Mouse (Mus musculus) adrenal gland, adult 18-20 months (tissue): ENCODE results near the gene Cenpe. TPM values are rescaled to one million over a fixed set of nuclear protein-coding genes. Genes with fewer than 3 reads are reported as not detected.
"Not testable (repeated sequence)": the region's sequence is repeated elsewhere in the genome, so short reads cannot be mapped to it uniquely, and the experiment has no call there.

Source experiments
- DNase-seq, 2 experiments: peaks; one replicate each; pipeline ENCODE4 v3.0.0; 2021 to 2022; ENCODE audit warnings: low spot score in 2 of 2
- long read RNA-seq, 2 experiments: library from polyadenylated mRNA; stranded (forward); transcript quantifications; one replicate each; pipeline ENCODE4 v2.0.0; 2021
- total RNA-seq, 2 experiments: library from RNA; stranded (reverse); gene quantifications; 1 replicate in 1 of 2; 2 replicates in 1 of 2; pipeline ENCODE4 v1.2.3; 2021

The Cenpe gene
- 1 to 10 TPM; 1.0 to 2.4 TPM for total RNA-seq
- long read RNA-seq, experiment 1 = 0 reads
- long read RNA-seq, experiment 2 = 0 reads

DNA sequence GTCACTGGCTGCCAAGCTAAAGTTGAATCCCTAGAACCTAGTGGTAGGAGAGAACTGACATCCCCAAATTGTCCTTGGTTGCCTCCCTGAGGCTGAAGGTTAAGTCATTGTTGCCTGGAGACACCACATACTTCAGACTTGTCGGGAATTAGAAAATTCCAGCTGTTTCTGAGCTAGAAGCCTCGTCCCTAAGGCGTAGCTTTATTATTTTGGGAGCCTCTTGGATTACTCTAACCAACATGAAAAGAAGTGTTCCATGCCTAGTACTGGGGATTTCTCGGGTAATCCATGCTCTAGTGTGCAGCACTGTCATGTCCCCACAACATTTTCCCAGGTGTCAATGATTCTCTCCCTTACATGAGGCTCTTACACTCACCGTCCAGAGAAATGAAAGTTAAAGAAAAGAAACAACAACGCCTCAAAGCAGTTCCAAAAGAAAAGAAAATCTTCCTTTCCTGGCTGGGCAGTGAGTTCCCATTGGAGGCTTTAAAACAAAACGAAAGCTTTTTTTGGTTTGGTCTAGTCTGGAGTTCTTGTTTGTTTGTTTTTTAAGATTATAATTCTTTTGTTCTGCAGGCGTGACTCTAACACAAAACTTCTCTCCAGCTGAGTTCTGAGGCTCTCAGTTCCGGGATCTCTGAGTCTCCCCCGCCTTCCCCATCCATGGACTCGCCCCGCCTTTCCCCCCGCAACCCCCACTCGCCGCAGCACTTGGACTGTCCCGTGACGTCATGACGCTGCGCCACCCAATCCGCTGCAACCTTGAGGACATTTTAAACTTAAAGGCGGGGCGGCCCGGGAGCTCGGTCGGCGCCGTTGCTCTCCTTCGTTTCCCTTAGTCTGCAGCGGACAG is at the start of gene Cenpe:
Cenpe (plus strand) TSS at position 733 of the 853 bp plus-strand sequence.
- peak; percentile 93 for DNase-seq

DNA sequence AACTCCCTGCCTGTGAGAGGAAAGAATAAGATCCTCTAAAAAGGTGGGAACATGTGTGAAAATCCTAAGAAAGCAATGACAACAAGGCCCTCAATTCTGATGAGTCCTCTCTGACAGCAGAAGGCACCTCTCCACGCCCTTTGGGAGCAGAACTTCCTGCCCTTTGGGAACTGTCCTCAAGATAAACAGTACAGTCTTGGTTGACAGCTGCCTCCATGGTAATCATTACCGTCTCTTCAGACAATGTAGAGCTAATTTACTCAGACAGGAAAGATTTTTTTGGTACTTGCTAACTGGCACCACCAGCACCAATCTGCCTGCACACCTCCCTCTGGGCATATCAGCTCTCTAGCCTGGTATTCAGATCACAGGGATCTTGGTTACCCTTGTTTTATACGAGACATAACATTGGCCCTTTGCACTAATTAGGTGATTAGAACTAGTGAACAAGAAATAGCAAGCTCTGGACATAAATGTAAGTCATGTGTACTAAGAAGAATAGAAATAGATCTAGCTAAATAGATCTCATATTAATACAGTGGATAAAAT is 40.4 kb upstream of the Cenpe start:
- no peak for DNase-seq

DNA sequence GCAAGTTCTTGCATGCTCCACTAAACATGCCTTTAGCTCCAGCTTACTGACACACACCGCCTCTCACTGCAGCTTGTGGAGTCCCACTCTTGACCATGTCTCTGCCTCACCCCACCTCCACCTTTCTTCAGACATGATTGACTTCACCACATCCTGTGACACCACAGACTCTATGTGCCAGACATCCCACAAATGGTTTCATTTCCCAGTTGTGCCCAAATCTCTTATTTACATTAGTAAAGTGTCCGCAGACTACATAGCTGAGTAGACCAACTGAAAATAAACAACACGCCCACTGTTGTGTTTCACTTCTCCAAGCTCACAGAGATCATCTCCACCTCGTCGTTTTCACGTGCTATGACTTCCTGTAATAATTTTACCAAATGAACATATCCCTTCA is 20.5 kb upstream of the Cenpe start:
- DNase-seq = no peak

DNA sequence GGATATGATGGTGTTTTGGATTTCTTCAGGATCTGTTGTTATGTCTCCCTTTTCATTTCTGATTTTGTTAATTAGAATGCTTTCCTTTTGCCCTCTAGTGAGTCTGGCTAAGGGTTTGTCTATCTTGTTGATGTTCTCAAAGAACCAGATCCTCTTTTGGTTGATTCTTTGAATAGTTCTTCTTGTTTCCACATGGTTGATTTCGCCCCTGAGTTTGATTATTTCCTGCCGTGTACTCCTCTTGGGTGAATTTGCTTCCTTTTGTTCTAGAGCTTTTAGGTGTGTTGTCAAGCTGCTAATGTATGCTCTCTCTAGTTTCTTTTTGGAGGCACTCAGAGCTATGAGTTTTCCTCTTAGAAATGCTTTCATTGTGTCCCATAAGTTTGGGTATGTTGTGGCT is 14.3 kb upstream of the Cenpe start:
- DNase-seq = not testable (repeated sequence)

DNA sequence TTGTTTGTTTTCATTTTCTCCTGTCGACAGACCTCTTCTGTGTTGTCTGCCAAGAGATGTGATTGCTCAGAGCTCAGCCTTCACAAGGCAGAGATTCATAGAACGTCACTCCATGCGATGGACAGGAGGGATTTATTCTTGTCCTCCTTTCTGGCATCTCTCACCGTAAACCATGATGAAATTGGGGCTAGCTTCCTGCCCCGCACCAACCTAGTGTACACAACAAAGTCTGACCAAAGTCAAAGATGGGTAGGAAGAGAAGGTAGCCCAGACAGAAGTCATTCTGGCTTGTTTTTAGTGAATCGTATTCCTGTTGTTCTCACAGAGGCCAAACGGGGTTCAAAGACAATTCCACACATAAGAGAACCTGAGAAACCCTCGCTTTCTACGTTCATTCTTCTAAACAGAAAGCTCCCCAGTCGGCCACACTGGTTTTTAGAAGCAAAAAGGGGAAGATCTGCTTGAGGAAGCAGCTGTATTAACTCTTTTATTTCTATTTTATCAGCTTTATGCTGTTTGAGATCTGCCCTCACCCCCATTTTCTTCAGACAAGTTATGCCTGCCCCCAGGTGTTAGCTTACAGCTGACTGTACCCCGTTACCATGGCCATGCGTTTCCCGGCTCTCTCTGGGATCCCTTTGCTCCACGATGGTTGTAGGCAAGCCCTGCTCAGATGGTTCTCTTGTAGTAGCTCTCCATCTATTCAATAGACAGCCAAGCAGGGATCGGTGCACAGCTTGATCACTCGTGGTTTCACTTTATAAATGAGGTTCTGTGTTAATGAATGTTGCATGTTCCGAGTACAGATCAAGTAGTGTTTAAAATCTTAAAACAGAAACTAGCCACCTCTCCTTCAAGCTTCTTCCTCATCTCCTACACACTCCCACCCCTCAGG is 11.7 kb upstream of the Cenpe start:
- no peak for DNase-seq

DNA sequence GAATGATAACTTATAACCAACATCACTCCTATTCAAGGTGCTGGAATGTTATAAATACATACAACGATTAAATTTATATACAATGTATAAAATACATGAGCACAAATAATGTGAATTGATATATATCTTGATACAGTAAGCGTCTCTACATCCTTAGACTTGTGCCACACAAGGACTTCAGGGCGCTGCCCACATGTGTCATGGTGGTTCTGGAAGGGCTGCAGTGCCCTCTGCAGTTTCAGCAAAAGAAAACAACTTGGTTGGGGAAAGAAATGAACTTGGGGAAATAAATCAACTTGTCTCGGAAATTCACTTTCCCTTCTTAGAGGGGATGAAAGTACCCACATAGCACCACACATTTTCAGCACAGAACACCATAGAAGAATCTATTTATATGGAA is 5.7 kb upstream of the Cenpe start:
- peak in 1 of 2 experiments; percentile 14 for DNase-seq

DNA sequence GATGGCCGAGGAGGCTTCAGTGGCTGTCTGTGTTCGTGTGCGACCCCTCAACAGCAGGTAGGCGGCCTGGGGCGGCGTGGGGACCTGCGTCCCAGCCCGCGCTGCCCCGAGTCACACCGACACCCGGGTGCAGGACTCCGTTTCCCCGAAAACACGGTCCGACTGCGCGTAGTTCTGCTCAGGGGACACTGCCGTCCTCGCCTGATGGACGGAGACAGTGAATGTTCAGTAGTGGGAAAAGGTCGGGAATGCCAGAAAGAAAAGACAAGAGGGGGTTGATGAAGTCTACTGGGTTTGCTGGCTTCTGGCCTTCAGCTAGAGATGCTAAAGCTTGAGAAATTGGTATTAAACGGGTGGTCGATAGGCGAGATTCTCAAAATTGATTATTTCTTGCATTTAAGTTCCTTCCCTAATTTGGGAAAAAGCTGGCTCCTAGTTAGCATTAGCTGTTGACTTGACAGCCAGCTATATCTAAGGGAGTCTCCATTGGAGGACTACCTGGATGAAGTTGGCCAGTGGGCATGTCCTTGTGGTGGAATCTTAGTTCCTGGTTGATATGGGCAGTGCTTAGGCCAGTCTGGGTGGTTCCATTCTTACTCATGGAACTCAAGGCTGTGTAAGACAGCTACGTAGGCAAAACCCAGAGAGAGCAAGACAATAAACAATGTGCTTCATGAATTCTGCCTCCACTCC is 467 bp downstream of the Cenpe start:
- DNase-seq = no peak

DNA sequence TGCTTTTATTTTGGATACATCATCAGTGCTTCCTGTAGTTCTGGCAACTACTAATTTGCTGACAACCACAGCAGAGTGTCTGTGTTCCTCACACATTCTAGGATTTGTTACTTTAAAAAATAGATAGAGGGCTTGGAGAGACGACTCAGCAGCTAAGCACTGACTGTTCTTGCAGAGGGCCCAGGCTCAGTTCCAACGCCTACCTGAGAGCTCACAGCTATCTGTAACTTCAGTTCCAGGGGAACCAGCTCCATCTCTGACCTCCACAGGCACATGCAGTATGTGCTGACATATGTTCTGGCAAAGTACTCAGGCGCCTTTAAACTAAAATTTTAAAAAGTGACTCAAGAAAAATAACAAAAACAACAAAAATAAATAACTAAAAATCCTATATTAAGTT is 19.7 kb downstream of the Cenpe start:
- DNase-seq = no peak

DNA sequence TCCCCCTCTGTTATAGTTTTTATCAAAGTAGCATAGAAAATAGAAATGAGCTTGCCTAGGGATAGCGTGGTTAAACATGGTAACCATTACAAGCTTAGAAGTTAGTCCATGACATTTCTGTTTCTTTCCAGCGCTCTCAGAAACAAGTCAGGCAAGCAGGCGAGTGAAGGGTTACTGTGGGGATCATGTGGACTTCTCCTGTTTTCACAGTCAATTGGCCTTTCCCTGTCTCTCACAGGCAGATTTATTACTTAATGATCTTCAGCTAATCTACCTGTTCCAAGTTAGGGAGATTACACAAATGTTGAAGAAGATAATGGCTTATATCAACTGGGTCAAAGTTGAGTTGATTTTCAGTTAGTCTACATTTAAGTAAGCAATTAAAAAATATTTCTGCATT is 20.1 kb downstream of the Cenpe start:
- DNase-seq = no peak

DNA sequence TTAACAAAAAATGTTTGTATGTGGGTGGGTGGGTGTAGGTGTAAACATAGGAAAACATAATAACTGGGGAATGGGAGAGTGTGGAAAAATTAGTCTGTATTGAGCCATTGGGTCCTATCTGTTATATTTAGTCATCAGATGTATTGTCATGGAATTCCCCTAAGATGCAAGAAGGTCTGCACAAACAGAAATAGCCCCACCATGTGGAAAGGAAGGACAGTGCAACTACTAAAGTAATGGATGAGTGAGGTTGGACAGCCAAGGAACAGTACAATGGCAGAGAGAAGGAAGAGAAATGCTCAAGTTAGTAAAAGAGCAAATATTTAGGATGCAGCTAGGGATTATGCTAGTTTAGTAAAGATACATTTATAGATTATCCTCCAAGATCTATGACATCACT is 33.4 kb downstream of the Cenpe start:
- DNase-seq = no peak

DNA sequence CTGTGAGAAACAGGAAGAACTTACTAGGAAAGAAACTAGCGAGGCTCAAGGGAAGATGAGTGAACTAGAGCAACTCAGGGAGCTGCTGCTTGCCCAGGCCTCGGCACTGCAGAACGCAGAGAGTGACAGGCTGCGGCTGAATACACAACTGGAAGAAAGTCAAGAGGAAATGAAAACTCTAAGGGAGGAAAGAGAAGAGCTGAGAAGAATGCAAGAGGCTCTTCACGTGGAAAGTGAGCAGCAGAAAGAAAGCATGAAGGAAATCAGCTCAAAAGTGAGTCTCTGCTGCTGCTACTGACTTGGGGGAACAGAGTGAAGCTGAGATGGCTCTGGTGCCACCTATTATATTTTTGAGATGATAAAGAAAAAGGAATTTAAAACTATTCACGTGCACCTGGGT is 34.5 kb downstream of the Cenpe start:
- no peak for DNase-seq

DNA sequence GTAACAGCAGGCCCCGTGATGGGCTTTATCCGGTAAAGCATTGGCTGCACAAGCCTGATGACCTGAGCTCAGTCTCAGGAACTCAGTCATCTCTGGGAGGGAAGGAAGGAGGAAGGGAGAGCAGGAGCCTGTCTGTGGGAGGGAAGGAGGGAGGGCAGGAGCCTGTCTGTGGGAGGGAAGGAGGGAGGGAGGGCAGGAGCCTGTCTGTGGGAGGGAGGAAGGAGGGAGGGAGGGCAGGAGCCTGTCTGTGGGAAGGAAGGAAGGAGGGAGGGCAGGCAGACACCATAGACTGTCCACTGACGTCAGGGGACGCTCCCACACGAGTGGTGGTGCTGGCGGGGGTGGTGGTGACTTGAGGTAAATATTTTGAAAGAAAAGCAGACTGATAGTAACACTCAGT is 36.8 kb downstream of the Cenpe start:
- DNase-seq = no peak

DNA sequence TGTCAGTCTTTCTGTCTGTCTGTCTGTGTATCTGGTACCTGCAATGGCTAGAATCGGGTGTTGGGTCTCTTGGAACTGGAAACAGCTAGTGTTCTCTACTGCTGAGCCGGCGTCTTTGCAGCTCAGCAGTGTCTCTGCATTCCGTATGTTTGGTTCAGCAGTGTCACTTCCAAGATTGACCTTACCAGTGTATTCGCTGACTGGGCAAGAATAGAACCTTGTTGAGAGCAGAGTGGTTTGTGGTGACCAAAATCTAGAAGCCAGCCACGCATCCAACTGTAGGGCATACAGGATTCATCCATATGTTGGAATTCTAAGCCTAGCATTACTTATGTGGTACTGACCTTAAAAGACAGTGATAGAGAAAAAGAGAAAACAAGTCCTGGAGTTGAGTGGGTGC is 39.5 kb downstream of the Cenpe start:
- no peak for DNase-seq

DNA sequence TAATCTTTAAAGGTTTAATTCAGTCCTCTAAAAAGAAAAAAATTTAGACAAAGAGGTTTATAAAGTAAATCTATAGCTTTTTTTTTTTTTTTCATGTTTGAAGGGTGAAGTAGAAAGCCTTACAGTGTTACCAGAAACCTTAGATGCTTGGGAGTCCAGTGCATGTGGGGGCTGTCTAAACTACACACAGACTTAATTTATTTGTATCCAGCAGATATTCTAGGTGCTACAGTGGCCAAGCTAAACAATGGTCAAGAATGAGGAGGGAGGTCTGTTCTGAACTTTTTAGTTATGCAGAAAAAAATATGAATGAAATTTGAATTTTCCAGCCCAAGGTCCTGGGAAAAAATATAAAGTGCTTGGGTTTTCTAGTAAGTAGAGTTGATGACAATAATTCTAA is 42.4 kb downstream of the Cenpe start:
- DNase-seq = no peak

DNA sequence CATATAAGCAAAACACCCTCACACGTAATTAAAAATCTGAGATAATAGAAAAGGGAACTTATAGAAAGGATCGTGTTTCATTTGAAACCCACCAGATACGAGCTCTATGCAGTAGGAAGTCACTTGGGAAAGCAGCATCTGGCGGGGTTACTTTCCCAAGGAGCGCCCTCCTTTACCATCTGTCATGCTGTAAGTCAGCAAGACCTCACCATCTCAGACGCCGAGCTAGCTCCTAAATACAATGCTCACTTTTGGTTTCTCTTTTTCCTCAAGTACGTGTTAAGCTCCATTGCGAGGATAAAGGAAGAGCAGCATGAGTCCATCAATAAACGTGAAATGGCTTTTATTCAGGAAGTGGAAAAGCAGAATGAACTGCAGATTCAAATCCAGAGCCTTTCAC is 46.6 kb downstream of the Cenpe start:
- DNase-seq = no peak

DNA sequence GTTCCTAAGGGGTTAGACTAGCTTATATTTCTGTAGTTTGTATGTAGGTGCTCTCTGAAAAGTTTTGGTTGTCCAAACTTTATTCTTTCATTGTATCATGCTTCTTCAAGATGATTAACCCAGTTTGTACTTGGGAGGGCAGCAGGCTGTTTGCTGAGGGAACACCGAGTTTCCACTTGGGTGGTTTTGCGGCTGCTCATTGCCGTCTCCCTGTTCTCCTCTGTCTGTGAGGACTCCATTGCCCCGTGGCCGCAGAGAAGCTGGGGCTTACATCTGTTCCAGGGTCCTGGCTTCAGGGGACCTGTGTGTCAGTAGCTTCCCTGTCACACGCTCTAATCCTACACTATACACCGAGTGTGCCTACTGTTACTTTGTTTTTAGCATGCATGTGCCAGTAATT is 47.9 kb downstream of the Cenpe start:
- DNase-seq = no peak

DNA sequence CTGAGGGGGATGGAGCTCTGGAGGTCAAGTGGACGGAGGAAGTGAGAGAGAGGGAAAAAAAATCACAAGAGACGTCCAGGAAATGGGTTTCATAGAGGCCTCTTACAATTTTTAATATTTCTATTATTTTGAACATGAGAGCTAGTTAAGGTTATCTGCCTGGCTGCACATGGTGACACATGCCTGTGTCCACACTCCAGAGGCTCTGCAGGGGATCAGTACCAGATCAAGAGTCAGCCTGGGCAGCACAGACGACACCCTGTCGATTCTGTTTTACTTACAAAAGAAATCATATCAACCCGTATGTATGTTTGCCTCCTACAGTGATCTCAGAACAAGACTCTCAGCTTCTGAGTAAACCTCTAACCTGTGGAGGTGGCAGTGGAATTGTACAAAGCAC is 56.3 kb downstream of the Cenpe start:
- DNase-seq = no peak

DNA sequence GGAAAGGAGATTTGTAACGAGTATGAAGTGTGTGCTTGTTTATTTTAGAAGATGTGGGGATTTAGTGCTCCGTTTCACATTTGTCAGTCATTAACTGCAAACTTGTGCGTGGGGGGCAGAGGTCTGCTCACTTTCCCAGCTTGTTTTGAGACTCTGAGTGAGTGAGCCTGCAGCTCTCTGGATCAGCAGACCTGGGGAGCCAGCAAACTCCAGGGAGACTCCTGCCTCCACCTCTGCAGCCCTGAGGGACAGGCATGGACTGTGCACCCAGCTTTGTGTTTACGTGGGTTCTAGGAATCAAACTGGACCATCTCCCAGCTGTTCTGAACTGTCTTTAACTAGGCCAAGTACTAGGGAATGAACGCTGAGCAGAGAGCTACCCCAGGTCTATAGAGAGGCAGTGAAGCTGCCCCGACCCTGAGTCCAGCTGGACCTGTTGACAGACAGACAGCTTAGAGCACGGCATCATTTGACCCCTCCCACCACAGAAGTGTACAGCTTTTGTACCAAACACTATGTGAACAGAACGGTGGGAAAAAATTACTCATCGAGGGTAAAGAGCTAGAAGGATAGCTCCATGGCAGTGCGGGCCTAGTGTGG is 57.2 kb downstream of the Cenpe start:
- DNase-seq = no peak

DNA sequence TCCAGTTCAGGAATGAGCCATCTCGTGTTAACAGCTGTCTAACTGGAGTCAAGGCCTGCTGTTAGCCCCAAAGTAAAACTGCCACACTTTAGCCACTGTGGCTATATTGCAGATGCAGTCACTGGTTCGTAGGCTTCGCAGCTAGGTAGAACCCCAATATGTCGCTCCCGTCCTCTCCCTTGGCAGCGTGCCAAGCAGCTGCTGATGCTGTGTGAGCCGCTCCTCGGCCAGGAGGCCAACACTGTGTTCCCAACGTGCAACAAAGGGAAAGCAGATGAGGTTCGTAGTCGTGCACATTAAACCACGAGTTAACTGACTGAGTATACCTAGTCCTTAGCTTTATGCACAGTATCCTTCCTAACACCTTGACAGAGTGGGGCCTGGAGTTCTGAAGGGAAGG is 60.3 kb downstream of the Cenpe start:
- DNase-seq = no peak

DNA sequence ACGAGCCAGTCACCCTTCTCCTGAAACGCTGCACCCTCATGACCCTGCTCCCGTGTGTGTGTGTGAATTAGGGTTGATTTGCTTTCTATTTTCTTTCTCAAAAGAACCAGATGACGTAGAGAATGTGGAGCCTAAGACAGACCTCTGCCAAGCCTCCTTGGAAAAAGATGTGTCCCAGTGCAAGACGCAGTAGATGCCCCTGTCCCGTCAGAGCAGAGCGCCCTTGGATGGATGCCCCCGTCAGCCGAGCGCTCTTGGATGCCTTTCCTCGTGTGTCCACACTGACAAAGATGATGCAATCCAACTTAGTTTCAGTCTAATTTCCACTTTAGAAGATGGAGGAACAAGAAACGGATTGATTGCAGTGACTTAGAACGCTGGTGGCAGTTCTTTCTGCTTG is 60.7 kb downstream of the Cenpe start:
- DNase-seq = no peak

DNA sequence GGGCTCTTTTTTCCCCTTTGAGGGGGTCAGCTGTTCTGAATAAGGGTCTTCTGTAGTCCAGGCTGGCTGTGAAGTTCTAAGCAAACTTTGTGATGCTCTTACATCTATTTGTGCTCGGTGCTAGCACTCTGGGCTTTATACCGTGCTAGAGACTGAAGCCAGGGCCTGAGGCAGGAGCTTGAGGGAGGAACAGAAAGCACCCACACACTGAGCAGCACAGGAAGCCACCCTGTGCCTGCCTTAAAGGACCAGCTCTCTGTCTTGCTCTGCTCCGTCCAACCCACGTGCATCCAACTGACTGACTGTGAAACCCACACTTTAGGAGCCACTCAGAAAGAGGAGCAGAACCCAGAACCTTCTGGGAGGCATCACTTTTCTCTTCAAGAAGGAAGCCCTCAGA is 67.8 kb downstream of the Cenpe start:
- DNase-seq = no peak
